Mouse (Mus musculus): ENCODE data around the gene Yes1. TPM values are rescaled to one million over a fixed set of nuclear protein-coding genes. Genes with fewer than 3 reads are reported as not detected.

Yes1 gene
- 10.2 and 10.6 TPM in 2 replicates for polyA plus RNA-seq (2012; rRNA removed)

GRCm38 (mm10) chr5:32610801-32611340 lies at the start of gene Yes1:
TSS of gene Yes1 (plus strand) at chr5:32611171.

Other genes starting within 250 kb of the Yes1 start
- gene Ppp1cb, start 152.3 kb upstream of the Yes1 start, polyA plus RNA-seq (2012; rRNA removed), result 171 and 181 TPM in 2 replicates
- gene Pisd, start 174.5 kb downstream of the Yes1 start, polyA plus RNA-seq (2012; rRNA removed), result 73.5 and 73.9 TPM in 2 replicates
- gene Gm20671, start 215.9 kb downstream of the Yes1 start, polyA plus RNA-seq (2012; rRNA removed), result 0.34 and 1.2 TPM in 2 replicates
- gene Prr14l, start 243.1 kb downstream of the Yes1 start, polyA plus RNA-seq (2012; rRNA removed), result 13.2 and 13.6 TPM in 2 replicates